Mouse (Mus musculus): ENCODE results near the gene Col5a1. TPM values are rescaled to one million over a fixed set of nuclear protein-coding genes. Genes with fewer than 3 reads are reported as not detected.

Gene Col5a1
- polyA plus RNA-seq, 1 experiment from 2014 or later, result 21.4 TPM

DNA sequence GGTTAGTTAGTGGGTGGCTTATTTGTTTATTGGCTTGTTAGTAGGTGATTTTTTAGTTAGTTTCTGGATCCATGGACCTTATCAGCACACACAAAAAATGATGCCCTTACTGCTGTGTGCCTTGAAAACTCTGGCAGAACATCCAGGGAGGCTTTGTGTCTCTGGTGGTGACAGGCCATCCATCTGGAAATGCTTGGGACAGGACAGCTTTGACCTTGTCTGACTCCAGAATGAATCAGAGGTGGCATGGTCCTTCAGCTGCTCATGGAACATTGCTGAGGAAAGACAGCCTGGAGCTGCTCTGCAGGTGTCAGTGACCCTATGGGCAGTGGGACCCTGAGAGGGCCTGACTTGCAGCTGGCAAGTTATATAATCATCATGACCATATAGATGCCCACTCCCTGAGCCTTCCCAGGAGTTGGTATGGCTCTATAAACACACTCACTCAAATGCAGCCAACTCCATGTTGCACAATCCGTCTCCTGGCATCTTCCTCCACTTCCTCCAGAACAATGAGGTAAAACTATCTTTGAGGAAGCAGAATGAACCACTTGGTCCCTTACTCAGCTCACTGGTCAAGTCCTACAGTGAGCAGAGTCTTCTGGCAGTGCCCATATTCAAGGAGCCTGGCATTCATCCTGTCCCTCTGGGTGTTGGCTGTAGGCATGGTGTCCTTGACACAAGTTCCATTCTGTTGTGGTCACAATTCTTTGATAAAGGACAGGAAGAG lies 26.5 kb downstream of the Col5a1 start:
- H3K4me1 ChIP-seq, result peaks cover 10% of the 10 kb centered on the region
- no peak overlapping the region for H3K27ac ChIP-seq
- no peak overlapping the region for H3K4me3 ChIP-seq
- H3K27me3 ChIP-seq (ENCODE audit: low read depth, poor library complexity, severe bottlenecking), result no peaks in the 10 kb centered on the region
- no peak for DNase-seq (ENCODE audit: low spot score)
- no peaks in the 10 kb centered on the region for H3K9me3 ChIP-seq (replicated peaks)
- 81% methylated on average over 1 of the region's 1 CpGs for WGBS
- no peaks in the 10 kb centered on the region for H3K36me3 ChIP-seq

- Histone ChIP-seq H3K4me3 (no peak overlapping the region), H3K9me3 (replicated peaks) (no peaks in the 10 kb centered on the region), H3K27ac (no peak overlapping the region), H3K27me3 (ENCODE audit: low read depth, poor library complexity, severe bottlenecking) (no peaks in the 10 kb centered on the region), H3K36me3 (no peaks in the 10 kb centered on the region), H3K4me1 (peaks cover 10% of the 10 kb centered on the region)
- 69% methylated on average over 4 of the region's 4 CpGs for WGBS
- DNase-seq (ENCODE audit: low spot score), result no peak
Measured at GRCm38 (mm10) chr2:27915726-27916125, 29.5 kb downstream of the Col5a1 start.

GRCm38 (mm10) chr2:27916316-27916715 lies 30.1 kb downstream of the Col5a1 start:
- H3K4me3 ChIP-seq, result no peak overlapping the region
- H3K4me1 ChIP-seq, result peaks cover 10% of the 10 kb centered on the region
- H3K9me3 ChIP-seq (replicated peaks), result no peaks in the 10 kb centered on the region
- WGBS, result 52% methylated on average over 2 of the region's 2 CpGs
- DNase-seq (ENCODE audit: low spot score), result no peak
- peak overlapping the region; percentile 61 for H3K27ac ChIP-seq
- no peaks in the 10 kb centered on the region for H3K27me3 ChIP-seq (ENCODE audit: low read depth, poor library complexity, severe bottlenecking)
- no peaks in the 10 kb centered on the region for H3K36me3 ChIP-seq

DNA sequence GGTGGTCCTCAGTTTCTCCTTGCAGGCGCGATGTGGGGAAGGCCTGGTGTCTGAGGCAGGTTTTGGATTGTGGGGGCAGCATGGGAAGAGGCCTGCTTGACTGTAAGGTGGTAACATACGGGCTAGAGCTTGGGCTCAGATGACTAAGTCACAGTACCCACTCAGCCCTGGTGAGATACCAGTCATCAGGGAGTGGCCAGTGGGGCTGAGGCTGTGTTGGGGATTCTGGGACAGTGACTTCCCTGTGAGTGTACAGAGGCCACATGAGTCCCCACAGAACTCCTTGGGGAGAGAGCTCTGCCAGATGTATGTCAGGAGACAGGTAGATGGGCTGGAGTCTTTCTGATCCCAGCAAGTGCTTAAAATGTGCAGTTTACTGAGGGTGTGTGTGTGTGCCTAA lies 31.0 kb downstream of the Col5a1 start:
- no peaks in the 10 kb centered on the region for H3K9me3 ChIP-seq (replicated peaks)
- no peak overlapping the region for H3K4me3 ChIP-seq
- H3K27me3 ChIP-seq (ENCODE audit: low read depth, poor library complexity, severe bottlenecking), result no peaks in the 10 kb centered on the region
- H3K4me1 ChIP-seq, result peaks cover 10% of the 10 kb centered on the region
- DNase-seq (ENCODE audit: low spot score), result no peak
- H3K27ac ChIP-seq, result no peak overlapping the region
- 91% methylated on average over 3 of the region's 3 CpGs for WGBS
- H3K36me3 ChIP-seq, result peaks cover 2% of the 10 kb centered on the region; the same call in 1 of the 2 replicates

DNA sequence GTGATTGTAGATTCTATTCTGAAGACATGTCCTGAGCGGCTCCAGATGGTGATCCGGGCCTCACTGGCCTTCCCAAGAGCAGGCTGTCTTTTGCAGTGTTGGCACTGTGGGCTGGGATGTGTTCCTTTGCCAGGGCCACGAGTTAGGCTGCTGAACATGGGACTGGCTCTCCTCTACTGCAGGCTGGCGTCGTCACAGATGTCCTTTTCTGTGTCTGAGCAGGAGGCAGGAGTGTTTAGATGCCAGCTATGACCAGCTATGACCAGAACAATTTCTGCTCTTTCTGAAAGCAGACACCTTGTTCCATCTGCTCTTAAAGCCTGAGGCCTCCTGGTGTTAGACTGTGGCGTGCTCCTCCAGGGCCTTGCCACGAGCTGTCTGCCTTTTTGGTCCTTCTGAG lies 31.9 kb downstream of the Col5a1 start:
- H3K27ac ChIP-seq, result no peak overlapping the region
- WGBS, result 81% methylated on average over 7 of the region's 7 CpGs
- H3K27me3 ChIP-seq (ENCODE audit: low read depth, poor library complexity, severe bottlenecking), result no peaks in the 10 kb centered on the region
- DNase-seq (ENCODE audit: low spot score), result no peak
- H3K36me3 ChIP-seq, result peaks cover 4% of the 10 kb centered on the region; the same call in 1 of the 2 replicates
- peaks cover 13% of the 10 kb centered on the region for H3K4me1 ChIP-seq
- no peaks in the 10 kb centered on the region for H3K9me3 ChIP-seq (replicated peaks)
- no peak overlapping the region for H3K4me3 ChIP-seq

DNA sequence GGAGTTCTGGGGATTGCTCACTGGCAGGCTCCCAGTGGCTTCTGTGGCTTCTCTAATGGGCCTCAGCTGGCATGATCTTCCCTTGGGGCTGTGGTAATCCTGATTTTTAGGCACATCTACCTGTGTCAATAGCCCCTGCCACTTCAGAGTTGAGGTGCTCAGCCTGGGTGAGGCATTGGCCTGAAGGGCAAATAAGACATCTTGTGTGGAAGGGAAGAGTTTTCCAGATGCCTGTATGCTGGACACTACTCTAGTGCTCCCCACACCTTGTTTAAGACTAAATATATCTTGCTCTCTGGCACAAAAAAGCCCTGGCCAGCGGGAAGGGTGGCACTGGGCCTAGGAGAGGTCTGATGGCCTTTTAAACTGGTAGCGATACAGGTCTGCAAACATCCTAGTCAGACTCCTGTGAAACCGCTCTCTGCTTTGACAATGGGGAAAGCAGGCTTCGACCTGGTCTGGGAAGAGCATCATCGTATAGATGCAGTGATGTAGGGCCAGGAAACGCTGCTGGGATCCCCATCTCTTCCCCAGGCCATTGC lies 33.2 kb downstream of the Col5a1 start:
- H3K4me3 ChIP-seq, result no peak overlapping the region
- H3K36me3 ChIP-seq, result peaks cover 4% of the 10 kb centered on the region; the same call in 1 of the 2 replicates
- no peaks in the 10 kb centered on the region for H3K27me3 ChIP-seq (ENCODE audit: low read depth, poor library complexity, severe bottlenecking)
- 88% methylated on average over 6 of the region's 6 CpGs for WGBS
- peaks cover 13% of the 10 kb centered on the region for H3K4me1 ChIP-seq
- H3K27ac ChIP-seq, result no peak overlapping the region
- DNase-seq (ENCODE audit: low spot score), result no peak
- no peaks in the 10 kb centered on the region for H3K9me3 ChIP-seq (replicated peaks)

GRCm38 (mm10) chr2:27922053-27922452 lies 35.8 kb downstream of the Col5a1 start:
- H3K4me3 ChIP-seq, result no peak overlapping the region
- DNase-seq (ENCODE audit: low spot score), result no peak
- peaks cover 9% of the 10 kb centered on the region for H3K4me1 ChIP-seq
- no peaks in the 10 kb centered on the region for H3K27me3 ChIP-seq (ENCODE audit: low read depth, poor library complexity, severe bottlenecking)
- H3K9me3 ChIP-seq (replicated peaks), result no peaks in the 10 kb centered on the region
- WGBS, result 96% methylated on average over 8 of the region's 8 CpGs
- H3K27ac ChIP-seq, result no peak overlapping the region
- H3K36me3 ChIP-seq, result peaks cover 4% of the 10 kb centered on the region; the same call in 1 of the 2 replicates

DNA sequence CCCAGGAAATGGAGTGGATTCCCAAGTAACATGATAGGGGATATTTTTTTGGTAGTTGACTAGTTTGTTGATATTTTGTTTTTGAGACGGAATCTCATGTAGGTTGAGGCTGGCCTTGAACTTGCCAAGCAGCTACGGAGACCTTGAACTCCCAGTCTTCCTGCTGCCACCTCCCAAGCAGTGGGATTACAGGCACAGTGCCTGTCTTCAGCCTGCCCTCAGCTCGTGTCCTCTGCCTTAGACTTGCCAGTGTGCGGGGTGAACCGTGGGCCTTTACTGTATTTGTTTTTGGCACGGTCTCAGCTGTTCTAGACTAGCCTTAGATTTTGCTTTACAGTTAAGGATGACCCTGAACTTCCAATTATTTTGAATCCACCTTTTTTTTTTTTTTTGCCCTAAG lies 37.5 kb downstream of the Col5a1 start:
- H3K4me1 ChIP-seq, result peaks cover 9% of the 10 kb centered on the region
- no peak overlapping the region for H3K4me3 ChIP-seq
- WGBS, result 89% methylated on average over 6 of the region's 6 CpGs
- no peak overlapping the region for H3K27ac ChIP-seq
- peaks cover 4% of the 10 kb centered on the region; the same call in 1 of the 2 replicates for H3K36me3 ChIP-seq
- DNase-seq (ENCODE audit: low spot score), result no peak
- H3K27me3 ChIP-seq (ENCODE audit: low read depth, poor library complexity, severe bottlenecking), result no peaks in the 10 kb centered on the region
- no peaks in the 10 kb centered on the region for H3K9me3 ChIP-seq (replicated peaks)

- no peaks in the 10 kb centered on the region for H3K9me3 ChIP-seq (replicated peaks)
- no peak overlapping the region for H3K27ac ChIP-seq
- H3K27me3 ChIP-seq (ENCODE audit: low read depth, poor library complexity, severe bottlenecking), result no peaks in the 10 kb centered on the region
- WGBS, result 84% methylated on average over 3 of the region's 3 CpGs
- peaks cover 9% of the 10 kb centered on the region for H3K4me1 ChIP-seq
- DNase-seq (ENCODE audit: low spot score), result no peak
- no peak overlapping the region for H3K4me3 ChIP-seq
- H3K36me3 ChIP-seq, result peaks cover 9% of the 10 kb centered on the region; the same call in 1 of the 2 replicates
Measured at GRCm38 (mm10) chr2:27924463-27924862, 38.2 kb downstream of the Col5a1 start.

GRCm38 (mm10) chr2:27926478-27927165 lies 40.4 kb downstream of the Col5a1 start:
- Histone ChIP-seq H3K27ac (0 out of 2 replicates have a peak overlapping the region, but pooled peaks have one; percentile 10), H3K36me3 (peaks cover 15% of the 10 kb centered on the region; the same call in 1 of the 2 replicates), H3K27me3 (ENCODE audit: low read depth, poor library complexity, severe bottlenecking) (no peaks in the 10 kb centered on the region), H3K9me3 (replicated peaks) (no peaks in the 10 kb centered on the region), H3K4me3 (no peak overlapping the region), H3K4me1 (peaks cover 26% of the 10 kb centered on the region)
- DNase-seq (ENCODE audit: low spot score), result peak; percentile 71
- 50% methylated on average over 7 of the region's 7 CpGs for WGBS

DNA sequence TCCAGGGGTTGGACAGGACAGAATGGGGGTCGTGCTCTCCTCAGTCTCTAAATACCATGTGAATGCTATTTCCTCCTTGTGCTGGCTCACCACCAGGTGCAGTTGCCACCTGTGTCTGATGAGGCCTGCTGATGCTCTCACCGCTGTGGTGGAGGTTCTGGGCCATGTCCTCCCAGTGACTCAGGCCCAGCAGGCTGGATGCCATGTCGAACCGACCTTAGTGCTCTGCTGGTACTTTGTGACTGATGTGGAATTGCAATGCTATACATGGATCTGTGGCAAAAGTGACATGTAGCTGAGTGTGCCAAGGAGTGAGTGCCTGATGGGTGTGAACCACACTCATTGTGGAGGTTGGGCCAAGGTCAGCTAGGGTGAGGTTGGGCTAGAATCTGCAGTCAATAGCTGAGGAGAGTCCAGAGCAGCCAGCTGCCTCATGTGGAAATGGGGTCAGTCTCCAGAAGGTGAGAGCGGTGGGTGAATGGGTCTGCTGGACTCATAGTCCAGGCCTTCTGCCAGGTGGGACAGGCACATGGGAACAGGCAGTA lies 44.3 kb downstream of the Col5a1 start:
- H3K27ac ChIP-seq, result peak overlapping the region; percentile 85
- no peak for DNase-seq (ENCODE audit: low spot score)
- H3K4me1 ChIP-seq, result peaks cover 58% of the 10 kb centered on the region
- H3K36me3 ChIP-seq, result peaks cover 20% of the 10 kb centered on the region
- H3K4me3 ChIP-seq, result no peak overlapping the region
- no peaks in the 10 kb centered on the region for H3K9me3 ChIP-seq (replicated peaks)
- no peaks in the 10 kb centered on the region for H3K27me3 ChIP-seq (ENCODE audit: low read depth, poor library complexity, severe bottlenecking)
- 92% methylated on average over 5 of the region's 5 CpGs for WGBS

- Histone ChIP-seq H3K27ac (peak overlapping the region; percentile 85), H3K27me3 (ENCODE audit: low read depth, poor library complexity, severe bottlenecking) (no peaks in the 10 kb centered on the region), H3K9me3 (replicated peaks) (no peaks in the 10 kb centered on the region), H3K36me3 (peaks cover 20% of the 10 kb centered on the region), H3K4me3 (no peak overlapping the region), H3K4me1 (peaks cover 58% of the 10 kb centered on the region)
- 84% methylated on average over 6 of the region's 6 CpGs for WGBS
- DNase-seq (ENCODE audit: low spot score), result no peak
Measured at GRCm38 (mm10) chr2:27931130-27931529, 44.9 kb downstream of the Col5a1 start.

GRCm38 (mm10) chr2:27931971-27932370 lies 45.7 kb downstream of the Col5a1 start:
- Histone ChIP-seq H3K4me3 (no peak overlapping the region), H3K27me3 (ENCODE audit: low read depth, poor library complexity, severe bottlenecking) (no peaks in the 10 kb centered on the region), H3K9me3 (replicated peaks) (no peaks in the 10 kb centered on the region), H3K27ac (peak overlapping the region; percentile 85), H3K4me1 (peaks cover 52% of the 10 kb centered on the region), H3K36me3 (peaks cover 20% of the 10 kb centered on the region)
- 20% methylated on average over 3 of the region's 3 CpGs for WGBS
- DNase-seq (ENCODE audit: low spot score), result peak; percentile 58
